Mouse (Mus musculus): ENCODE measurements around the gene Tomm40l. TPM values are rescaled to one million over a fixed set of nuclear protein-coding genes. Genes with fewer than 3 reads are reported as not detected.

Tomm40l gene
- polyA plus RNA-seq, 2 experiments from 2014 or later, result 24.0 to 48.7 TPM

- ATAC-seq, result no peak
These were observed 30.0 kb downstream of the Tomm40l start for GRCm38 (mm10) chr1:171192283-171192682.

GRCm38 (mm10) chr1:171190832-171191231 lies 31.5 kb downstream of the Tomm40l start:
- ATAC-seq, result no peak

- no peak for ATAC-seq
These were observed 32.7 kb downstream of the Tomm40l start for GRCm38 (mm10) chr1:171189476-171190114.

- ATAC-seq, result no peak
These were observed 33.3 kb downstream of the Tomm40l start for GRCm38 (mm10) chr1:171189046-171189445.

GRCm38 (mm10) chr1:171187851-171188700 lies 34.2 kb downstream of the Tomm40l start:
- no peak for ATAC-seq

- ATAC-seq, result no peak
These were observed 36.7 kb downstream of the Tomm40l start for GRCm38 (mm10) chr1:171185655-171186054.

- peak; percentile 96 for ATAC-seq
These were observed 38.0 kb downstream of the Tomm40l start for GRCm38 (mm10) chr1:171184314-171184713.

- ATAC-seq, result no peak
These were observed 38.7 kb downstream of the Tomm40l start for GRCm38 (mm10) chr1:171183620-171184019.

- ATAC-seq, result no peak
These were observed 39.3 kb downstream of the Tomm40l start for GRCm38 (mm10) chr1:171183025-171183424.

GRCm38 (mm10) chr1:171179487-171180171 lies 42.7 kb downstream of the Tomm40l start:
- no peak for ATAC-seq

GRCm38 (mm10) chr1:171172779-171173178 lies 49.5 kb downstream of the Tomm40l start:
- ATAC-seq, result no peak

- no peak for ATAC-seq
These were observed 51.2 kb downstream of the Tomm40l start for GRCm38 (mm10) chr1:171171138-171171537.

GRCm38 (mm10) chr1:171169913-171170312 lies 52.4 kb downstream of the Tomm40l start:
- no peak for ATAC-seq

- ATAC-seq, result no peak
These were observed 53.4 kb downstream of the Tomm40l start for GRCm38 (mm10) chr1:171168906-171169305.

Other genes starting within 250 kb of the Tomm40l start
- 1 to 10 TPM in 1 of 2 experiments, not detected in 1; 1.1 TPM for gene Fcgr2b, start 246.0 kb downstream of the Tomm40l start, polyA plus RNA-seq (2017; shearing (Covaris generic))
- under 1 TPM in 1 of 2 experiments, not detected in 1; 0.26 TPM for gene Fcgr4, start 203.6 kb downstream of the Tomm40l start, polyA plus RNA-seq (2017; shearing (Covaris generic))
- gene Fcgr3, start 157.6 kb downstream of the Tomm40l start, polyA plus RNA-seq (2017; shearing (Covaris generic)), result not detected
- 1 to 10 TPM; 4.8 to 5.5 TPM for gene Cfap126, start 108.6 kb downstream of the Tomm40l start, polyA plus RNA-seq (2017; shearing (Covaris generic))
- gene Sdhc, start 71.9 kb downstream of the Tomm40l start, polyA plus RNA-seq (2017; shearing (Covaris generic)), result 100 to 1,000 TPM; 135 to 150 TPM
- not detected for gene Mpz, start 71.8 kb downstream of the Tomm40l start, polyA plus RNA-seq (2017; shearing (Covaris generic))
- gene Pcp4l1, start 26.2 kb downstream of the Tomm40l start, polyA plus RNA-seq (2017; shearing (Covaris generic)), result not detected
- under 1 TPM; 0.15 to 0.54 TPM for gene Nr1i3, start 8.5 kb downstream of the Tomm40l start, polyA plus RNA-seq (2017; shearing (Covaris generic))
- gene Apoa2, start 2.5 kb upstream of the Tomm40l start, polyA plus RNA-seq (2017; shearing (Covaris generic)), result under 1 TPM in 1 of 2 experiments, not detected in 1; 0.75 TPM
- gene Fcer1g, start 11.9 kb upstream of the Tomm40l start, polyA plus RNA-seq (2017; shearing (Covaris generic)), result 1 to 10 TPM; 1.8 to 3.5 TPM
- gene Adamts4, start 27.9 kb upstream of the Tomm40l start, polyA plus RNA-seq (2017; shearing (Covaris generic)), result under 1 TPM in 1 of 2 experiments, not detected in 1; 0.13 TPM
- gene Ndufs2, start 28.9 kb upstream of the Tomm40l start, polyA plus RNA-seq (2017; shearing (Covaris generic)), result 100 to 1,000 TPM; 115 to 119 TPM
- gene B4galt3, start 47.8 kb upstream of the Tomm40l start, polyA plus RNA-seq (2017; shearing (Covaris generic)), result 10 to 100 TPM; 56.0 to 93.6 TPM
- 100 to 1,000 TPM in 1 of 2 experiments, 10 to 100 TPM in 1; 70.8 to 108 TPM for gene Ppox, start 58.7 kb upstream of the Tomm40l start, polyA plus RNA-seq (2017; shearing (Covaris generic))
- gene Usp21, start 65.5 kb upstream of the Tomm40l start, polyA plus RNA-seq (2017; shearing (Covaris generic)), result 10 to 100 TPM; 22.6 to 27.9 TPM
- gene Ufc1, start 72.5 kb upstream of the Tomm40l start, polyA plus RNA-seq (2017; shearing (Covaris generic)), result 10 to 100 TPM; 74.0 to 84.4 TPM
- 10 to 100 TPM; 36.8 to 43.8 TPM for gene Dedd, start 106.6 kb upstream of the Tomm40l start, polyA plus RNA-seq (2017; shearing (Covaris generic))
- 10 to 100 TPM; 31.7 to 40.3 TPM for gene Nit1, start 123.1 kb upstream of the Tomm40l start, polyA plus RNA-seq (2017; shearing (Covaris generic))
- gene Pfdn2, start 123.2 kb upstream of the Tomm40l start, polyA plus RNA-seq (2017; shearing (Covaris generic)), result 10 to 100 TPM; 69.6 to 75.8 TPM
- gene Klhdc9, start 138.3 kb upstream of the Tomm40l start, polyA plus RNA-seq (2017; shearing (Covaris generic)), result under 1 TPM; 0.36 to 0.72 TPM
- under 1 TPM in 1 of 2 experiments, not detected in 1; 0.12 TPM for gene Nectin4, start 147.6 kb upstream of the Tomm40l start, polyA plus RNA-seq (2017; shearing (Covaris generic))
- gene Arhgap30, start 166.4 kb upstream of the Tomm40l start, polyA plus RNA-seq (2017; shearing (Covaris generic)), result 10 to 100 TPM; 74.7 to 90.4 TPM
- 100 to 1,000 TPM in 1 of 2 experiments, 10 to 100 TPM in 1; 62.2 to 115 TPM for gene Usf1, start 188.8 kb upstream of the Tomm40l start, polyA plus RNA-seq (2017; shearing (Covaris generic))
- 10 to 100 TPM; 10.0 to 20.1 TPM for gene Tstd1, start 196.4 kb upstream of the Tomm40l start, polyA plus RNA-seq (2017; shearing (Covaris generic))
- 1 to 10 TPM in 1 of 2 experiments, under 1 TPM in 1; 0.16 to 1.1 TPM for gene F11r, start 215.0 kb upstream of the Tomm40l start, polyA plus RNA-seq (2017; shearing (Covaris generic))